Mouse (Mus musculus): ENCODE results near the gene H2-M5.
"Not testable (repeated sequence)": the region's sequence is repeated elsewhere in the genome, so short reads cannot be mapped to it uniquely, and the experiment has no call there.

Gene H2-M5

GRCm38 (mm10) chr17:36989437-36989836, at the start of gene H2-M5:
Gene H2-M5 (minus strand): TSS chr17:36989537.
- DNase-seq = no peak

GRCm38 (mm10) chr17:37029162-37029561, 39.8 kb upstream of the H2-M5 start:
- DNase-seq = no peak

- peak; percentile 92 for DNase-seq
Observed at GRCm38 (mm10) chr17:37028683-37029120, 39.4 kb upstream of the H2-M5 start.

- DNase-seq = no peak
Observed at GRCm38 (mm10) chr17:37028212-37028611, 38.9 kb upstream of the H2-M5 start.

GRCm38 (mm10) chr17:37027486-37027885, 38.1 kb upstream of the H2-M5 start:
- DNase-seq = no peak

- no peak for DNase-seq
Observed at GRCm38 (mm10) chr17:37026425-37026824, 37.1 kb upstream of the H2-M5 start.

GRCm38 (mm10) chr17:37022628-37023576, 33.6 kb upstream of the H2-M5 start, which contains the start of gene Mog:
Gene Mog (minus strand): TSS chr17:37023398.
- no peak for DNase-seq

- not testable (repeated sequence) for DNase-seq
Observed at GRCm38 (mm10) chr17:37019242-37019641, 29.9 kb upstream of the H2-M5 start.

GRCm38 (mm10) chr17:37018328-37018727, 29.0 kb upstream of the H2-M5 start:
- no peak for DNase-seq

GRCm38 (mm10) chr17:37016333-37016732, 27.0 kb upstream of the H2-M5 start:
- no peak for DNase-seq

GRCm38 (mm10) chr17:37012141-37012540, 22.8 kb upstream of the H2-M5 start:
- DNase-seq = no peak

GRCm38 (mm10) chr17:37011719-37012118, 22.4 kb upstream of the H2-M5 start:
- DNase-seq = no peak

- DNase-seq = no peak
Observed at GRCm38 (mm10) chr17:37009460-37010042, 20.2 kb upstream of the H2-M5 start.

GRCm38 (mm10) chr17:37008161-37008560, 18.8 kb upstream of the H2-M5 start:
- DNase-seq = no peak

- DNase-seq = no peak
Observed at GRCm38 (mm10) chr17:37003366-37003765, 14.0 kb upstream of the H2-M5 start.

- DNase-seq = peak; percentile 43
Observed at GRCm38 (mm10) chr17:37002364-37003330, 13.3 kb upstream of the H2-M5 start.

- DNase-seq = no peak
Observed at GRCm38 (mm10) chr17:37000863-37001262, 11.5 kb upstream of the H2-M5 start, which contains the start of gene Zfp57. Gene Zfp57 (plus strand): TSS chr17:37001163.

GRCm38 (mm10) chr17:36998477-36998876, 9.1 kb upstream of the H2-M5 start:
- DNase-seq = no peak

GRCm38 (mm10) chr17:36997033-36997735, 7.8 kb upstream of the H2-M5 start:
- peak; percentile 88 for DNase-seq

GRCm38 (mm10) chr17:36995448-36995847, 6.1 kb upstream of the H2-M5 start:
- DNase-seq = no peak

- no peak for DNase-seq
Observed at GRCm38 (mm10) chr17:36994528-36994927, 5.2 kb upstream of the H2-M5 start.

- no peak for DNase-seq
Observed at GRCm38 (mm10) chr17:36993770-36994325, 4.5 kb upstream of the H2-M5 start.

Measured in right cerebral cortex, postnatal 14 days (tissue).